Mouse (Mus musculus): ENCODE measurements around the gene Olfr611. TPM values are rescaled to one million over a fixed set of nuclear protein-coding genes. Genes with fewer than 3 reads are reported as not detected.

The Olfr611 gene
- polyA plus RNA-seq, 1 experiment from 2014 or later, result not detected

GRCm38 (mm10) chr7:103469577-103469976 is 51.1 kb downstream of the Olfr611 start, which contains the start of gene Olfr608:
TSS of gene Olfr608 (plus strand) at chr7:103469877.
- no peak within 1 kb of the TSS for H3K4me3 ChIP-seq (ENCODE audit: low read depth, low read length)
- no peaks in the 10 kb centered on the region for H3K9me3 ChIP-seq (ENCODE audit: low read length)

More at GRCm38 (mm10) chr7:103469577-103469976, 51.1 kb downstream of the Olfr611 start, which contains the start of gene Olfr608:
- TF ChIP-seq CTCF (IDR thresholded peaks at IDR 0.05; ENCODE audit: low read depth) (no peak), EP300 (IDR thresholded peaks at IDR 0.05; ENCODE audit: low read depth) (no peak)
- Histone ChIP-seq H3K9ac (replicated peaks) (no peak within 1 kb of the TSS), H3K27me3 (ENCODE audit: insufficient read depth, low read length) (no peaks in the 10 kb centered on the region), H3K4me1 (ENCODE audit: insufficient read depth) (no peaks in the 10 kb centered on the region), H3K27ac (ENCODE audit: low read depth) (no peak within 1 kb of the TSS), H3K36me3 (replicated peaks; ENCODE audit: insufficient read depth, low read length) (no peaks in the 10 kb centered on the region), H3K4me2 (ENCODE audit: low read depth, low read length) (no peak within 1 kb of the TSS)
- DNase-seq, result no peak
- ATAC-seq, result no peak

Other genes starting within 250 kb of the Olfr611 start
- not detected in 2 replicates for gene Olfr596, start 215.2 kb downstream of the Olfr611 start, polyA plus RNA-seq (2015; fragmentation: Nextera tagmentation; extraction: Ambion mirVana)
- gene Olfr597, start 204.5 kb downstream of the Olfr611 start, polyA plus RNA-seq (2015; fragmentation: Nextera tagmentation; extraction: Ambion mirVana), result not detected in 2 replicates
- gene Olfr598, start 197.3 kb downstream of the Olfr611 start, polyA plus RNA-seq (2015; fragmentation: Nextera tagmentation; extraction: Ambion mirVana), result not detected in 2 replicates
- not detected in 2 replicates for gene Olfr599, start 184.9 kb downstream of the Olfr611 start, polyA plus RNA-seq (2015; fragmentation: Nextera tagmentation; extraction: Ambion mirVana)
- not detected in 2 replicates for gene Olfr600, start 171.2 kb downstream of the Olfr611 start, polyA plus RNA-seq (2015; fragmentation: Nextera tagmentation; extraction: Ambion mirVana)
- not detected in 2 replicates for gene Olfr601, start 158.2 kb downstream of the Olfr611 start, polyA plus RNA-seq (2015; fragmentation: Nextera tagmentation; extraction: Ambion mirVana)
- not detected in 2 replicates for gene Olfr603, start 134.7 kb downstream of the Olfr611 start, polyA plus RNA-seq (2015; fragmentation: Nextera tagmentation; extraction: Ambion mirVana)
- not detected in 2 replicates for gene Usp17lc, start 105.8 kb downstream of the Olfr611 start, polyA plus RNA-seq (2015; fragmentation: Nextera tagmentation; extraction: Ambion mirVana)
- not detected in 2 replicates for gene Olfr605, start 75.4 kb downstream of the Olfr611 start, polyA plus RNA-seq (2015; fragmentation: Nextera tagmentation; extraction: Ambion mirVana)
- gene Olfr606, start 71.8 kb downstream of the Olfr611 start, polyA plus RNA-seq (2015; fragmentation: Nextera tagmentation; extraction: Ambion mirVana), result not detected in 2 replicates
- gene Olfr607, start 56.7 kb downstream of the Olfr611 start, polyA plus RNA-seq (2015; fragmentation: Nextera tagmentation; extraction: Ambion mirVana), result not detected in 2 replicates
- not detected in 2 replicates for gene Olfr608, start 51.0 kb downstream of the Olfr611 start, polyA plus RNA-seq (2015; fragmentation: Nextera tagmentation; extraction: Ambion mirVana)
- not detected in 2 replicates for gene Olfr609, start 22.8 kb downstream of the Olfr611 start, polyA plus RNA-seq (2015; fragmentation: Nextera tagmentation; extraction: Ambion mirVana)
- not detected in 2 replicates for gene Olfr610, start 8.7 kb downstream of the Olfr611 start, polyA plus RNA-seq (2015; fragmentation: Nextera tagmentation; extraction: Ambion mirVana)
- not detected in 2 replicates for gene Olfr612, start 21.9 kb upstream of the Olfr611 start, polyA plus RNA-seq (2015; fragmentation: Nextera tagmentation; extraction: Ambion mirVana)
- gene Olfr613, start 27.2 kb upstream of the Olfr611 start, polyA plus RNA-seq (2015; fragmentation: Nextera tagmentation; extraction: Ambion mirVana), result not detected in 2 replicates
- not detected in 2 replicates for gene Olfr615, start 35.2 kb upstream of the Olfr611 start, polyA plus RNA-seq (2015; fragmentation: Nextera tagmentation; extraction: Ambion mirVana)
- not detected in 2 replicates for gene Olfr616, start 48.3 kb upstream of the Olfr611 start, polyA plus RNA-seq (2015; fragmentation: Nextera tagmentation; extraction: Ambion mirVana)
- not detected in 2 replicates for gene Olfr617, start 52.2 kb upstream of the Olfr611 start, polyA plus RNA-seq (2015; fragmentation: Nextera tagmentation; extraction: Ambion mirVana)
- gene Olfr618, start 69.3 kb upstream of the Olfr611 start, polyA plus RNA-seq (2015; fragmentation: Nextera tagmentation; extraction: Ambion mirVana), result not detected in 2 replicates
- not detected in 2 replicates for gene Olfr619, start 79.7 kb upstream of the Olfr611 start, polyA plus RNA-seq (2015; fragmentation: Nextera tagmentation; extraction: Ambion mirVana)
- not detected in 2 replicates for gene Olfr620, start 91.7 kb upstream of the Olfr611 start, polyA plus RNA-seq (2015; fragmentation: Nextera tagmentation; extraction: Ambion mirVana)
- gene Olfr622, start 121.9 kb upstream of the Olfr611 start, polyA plus RNA-seq (2015; fragmentation: Nextera tagmentation; extraction: Ambion mirVana), result not detected in 2 replicates
- gene Olfr623, start 142.9 kb upstream of the Olfr611 start, polyA plus RNA-seq (2015; fragmentation: Nextera tagmentation; extraction: Ambion mirVana), result not detected in 2 replicates
- gene Olfr624, start 150.3 kb upstream of the Olfr611 start, polyA plus RNA-seq (2015; fragmentation: Nextera tagmentation; extraction: Ambion mirVana), result 0.01 TPM in 1 of 2 replicates, not detected in the other
- gene Olfr625-ps1, start 161.9 kb upstream of the Olfr611 start, polyA plus RNA-seq (2015; fragmentation: Nextera tagmentation; extraction: Ambion mirVana), result not detected in 2 replicates
- gene Olfr243, start 193.8 kb upstream of the Olfr611 start, polyA plus RNA-seq (2015; fragmentation: Nextera tagmentation; extraction: Ambion mirVana), result not detected in 2 replicates
- gene Olfr628, start 209.5 kb upstream of the Olfr611 start, polyA plus RNA-seq (2015; fragmentation: Nextera tagmentation; extraction: Ambion mirVana), result not detected in 2 replicates
- gene Olfr629, start 224.1 kb upstream of the Olfr611 start, polyA plus RNA-seq (2015; fragmentation: Nextera tagmentation; extraction: Ambion mirVana), result 0.07 and 0.09 TPM in 2 replicates
- gene Olfr630, start 236.5 kb upstream of the Olfr611 start, polyA plus RNA-seq (2015; fragmentation: Nextera tagmentation; extraction: Ambion mirVana), result not detected in 2 replicates